Mouse (Mus musculus) lung, embryonic 15.5 days (tissue): Measurements from ENCODE around the gene Rpl37. TPM values are rescaled to one million over a fixed set of nuclear protein-coding genes. Genes with fewer than 3 reads are reported as not detected.
"Not testable (repeated sequence)": the region's sequence is repeated elsewhere in the genome, so short reads cannot be mapped to it uniquely, and the experiment has no call there.

Experiments
- ATAC-seq: fragments of 200-750 bp; cut with Nextera tagmentation; 2 replicates; pipeline ENCODE4 v1.8.0; 2017; ENCODE audit warnings: moderate number of reproducible peaks, borderline replicate concordance; ENCODE audit not compliant: low FRiP score, low TSS enrichment; ENCODE audit errors: extremely low read depth
- H3K27ac ChIP-seq: fragments of 300-500 bp; sonication (generic); 2 replicates; pipeline ENCODE4 v1.5.1; 2015; ENCODE audit warnings: moderate library complexity, mild to moderate bottlenecking, inconsistent platforms
- H3K27me3 ChIP-seq: fragments of 300-500 bp; sonication (generic); 2 replicates; pipeline ENCODE4 v1.6.1; 2015; ENCODE audit warnings: inconsistent platforms
- H3K36me3 ChIP-seq: fragments of 300-500 bp; sonication (generic); 2 replicates; pipeline ENCODE4 v1.6.1; 2015; ENCODE audit warnings: inconsistent platforms
- H3K4me1 ChIP-seq: fragments of 300-500 bp; sonication (generic); 2 replicates; pipeline ENCODE4 v1.6.1; 2015; ENCODE audit warnings: inconsistent platforms
- H3K4me2 ChIP-seq: fragments of 300-500 bp; sonication (generic); 2 replicates; pipeline ENCODE4 v1.6.1; 2015; ENCODE audit warnings: inconsistent platforms, mild to moderate bottlenecking, moderate library complexity
- H3K4me3 ChIP-seq: fragments of 300-500 bp; sonication (generic); 2 replicates; pipeline ENCODE4 v1.5.1; 2015; ENCODE audit warnings: mild to moderate bottlenecking, inconsistent platforms
- H3K9ac ChIP-seq: fragments of 300-500 bp; sonication (generic); 2 replicates; pipeline ENCODE4 v1.6.1; 2015; ENCODE audit warnings: inconsistent platforms
- H3K9me3 ChIP-seq: fragments of 300-500 bp; sonication (generic); 2 replicates; pipeline ENCODE4 v1.6.1; 2016; ENCODE audit warnings: inconsistent platforms
- WGBS: fragments of 180-500 bp; shearing (Covaris S2); methylation state at CpG from one replicate; pipeline ENCODE4 v1.1.7; 2015; 5-methylcytosine and 5-hydroxymethylcytosine counted together
- polyA plus RNA-seq: library from polyadenylated mRNA; unstranded; fragments of >200 nt; fragmentation: Nextera tagmentation; extraction: Ambion mirVana; gene quantifications from 2 replicates; pipeline ENCODE4 v1.2.1, GENCODE M21; 2015

Rpl37 gene
- polyA plus RNA-seq, 1 experiment from 2014 or later: 469 TPM

GRCm38 (mm10) chr15:5128176-5128940 is 11.9 kb downstream of the Rpl37 start:
- Histone ChIP-seq H3K27ac (no peak overlapping the region), H3K4me2 (no peak overlapping the region), H3K36me3 (peaks cover 10% of the 10 kb centered on the region), H3K4me3 (no peak overlapping the region), H3K27me3 (no peaks in the 10 kb centered on the region), H3K9ac (no peak overlapping the region), H3K4me1 (no peaks in the 10 kb centered on the region), H3K9me3 (no peaks in the 10 kb centered on the region)
- no peak for ATAC-seq
- 42% methylated on average over 5 of the region's 5 CpGs for WGBS

GRCm38 (mm10) chr15:5129111-5129805 is 12.8 kb downstream of the Rpl37 start:
- Histone ChIP-seq H3K4me1 (no peaks in the 10 kb centered on the region), H3K27me3 (no peaks in the 10 kb centered on the region), H3K4me3 (no peak overlapping the region), H3K27ac (no peak overlapping the region), H3K36me3 (peaks cover 6% of the 10 kb centered on the region), H3K9ac (no peak overlapping the region), H3K9me3 (no peaks in the 10 kb centered on the region), H3K4me2 (no peak overlapping the region)
- ATAC-seq: no peak
- 87% methylated on average over 12 of the region's 12 CpGs for WGBS

GRCm38 (mm10) chr15:5130887-5131668 is 14.6 kb downstream of the Rpl37 start:
- not testable (repeated sequence) for ATAC-seq, H3K36me3 ChIP-seq, H3K4me2 ChIP-seq, H3K9me3 ChIP-seq, H3K4me3 ChIP-seq, H3K27ac ChIP-seq, H3K4me1 ChIP-seq, H3K9ac ChIP-seq, H3K27me3 ChIP-seq
- WGBS: 75% methylated on average over 14 of the region's 14 CpGs

DNA sequence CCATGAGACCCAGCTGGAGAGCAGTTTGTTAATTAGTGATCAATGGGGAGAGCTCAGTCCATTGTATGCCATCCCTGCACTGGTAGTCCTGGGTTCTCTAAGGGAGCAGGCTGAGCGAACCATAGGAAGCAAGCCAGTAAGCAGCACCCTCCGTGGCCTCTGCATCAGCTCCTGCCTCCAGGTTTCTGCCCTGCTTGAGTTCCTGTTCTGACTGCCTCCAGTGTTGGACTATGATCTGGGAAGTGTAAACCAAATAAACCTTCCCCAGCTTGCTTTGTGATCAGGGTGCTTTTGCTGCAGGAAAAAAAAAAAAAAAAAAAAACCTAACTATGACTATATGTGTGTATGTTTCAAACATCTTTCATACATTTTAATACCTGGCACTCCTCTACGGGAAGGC is 16.9 kb downstream of the Rpl37 start:
- no peak overlapping the region for H3K9ac ChIP-seq
- H3K9me3 ChIP-seq: no peaks in the 10 kb centered on the region
- ATAC-seq: no peak
- no peaks in the 10 kb centered on the region for H3K36me3 ChIP-seq
- H3K4me3 ChIP-seq: no peak overlapping the region
- peaks cover 5% of the 10 kb centered on the region; the same call in 1 of the 2 replicates for H3K4me1 ChIP-seq
- whole genome bisulfite sequencing: 60% methylated on average over 3 of the region's 3 CpGs
- H3K4me2 ChIP-seq: no peak overlapping the region
- H3K27me3 ChIP-seq: no peaks in the 10 kb centered on the region
- H3K27ac ChIP-seq: no peak overlapping the region

GRCm38 (mm10) chr15:5134179-5134578 is 17.7 kb downstream of the Rpl37 start:
- H3K4me2 ChIP-seq: no peak overlapping the region
- H3K9me3 ChIP-seq: no peaks in the 10 kb centered on the region
- WGBS: 67% methylated on average over 3 of the region's 3 CpGs
- ATAC-seq: no peak
- peaks cover 5% of the 10 kb centered on the region; the same call in 1 of the 2 replicates for H3K4me1 ChIP-seq
- no peak overlapping the region for H3K9ac ChIP-seq
- H3K36me3 ChIP-seq: no peaks in the 10 kb centered on the region
- no peaks in the 10 kb centered on the region for H3K27me3 ChIP-seq
- no peak overlapping the region for H3K27ac ChIP-seq
- no peak overlapping the region for H3K4me3 ChIP-seq

DNA sequence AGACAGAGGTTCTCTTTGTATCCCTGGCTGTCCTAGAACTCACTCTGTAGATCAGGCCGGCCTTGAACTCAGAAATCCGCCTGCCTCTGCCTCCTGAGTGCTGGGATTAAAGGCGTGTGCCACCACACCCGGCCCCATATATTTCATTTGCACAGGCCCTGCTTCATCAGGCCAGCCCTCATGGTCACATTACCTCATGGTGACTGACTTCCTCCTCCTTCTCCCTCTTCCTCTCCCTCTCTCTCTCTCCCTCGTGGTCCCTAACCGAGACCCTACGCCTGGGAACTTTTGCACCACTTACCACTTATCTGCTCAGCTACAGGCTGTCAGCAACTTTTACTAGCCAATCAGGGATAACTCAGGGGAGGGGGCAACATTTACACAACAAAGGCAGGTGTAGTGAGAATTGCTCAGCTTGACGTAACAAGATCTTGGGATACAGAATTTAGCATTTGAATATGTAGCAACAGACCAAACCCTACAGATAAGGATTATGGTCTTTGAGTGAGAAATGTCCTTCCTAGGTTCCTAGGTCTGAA is 18.6 kb downstream of the Rpl37 start:
- Histone ChIP-seq H3K27me3 (no peaks in the 10 kb centered on the region), H3K4me2 (no peak overlapping the region), H3K9ac (no peak overlapping the region), H3K4me3 (no peak overlapping the region), H3K4me1 (peaks cover 5% of the 10 kb centered on the region; the same call in 1 of the 2 replicates), H3K9me3 (no peaks in the 10 kb centered on the region), H3K36me3 (no peaks in the 10 kb centered on the region), H3K27ac (no peak overlapping the region)
- WGBS: 65% methylated on average over 8 of the region's 8 CpGs
- no peak for ATAC-seq

- H3K9ac ChIP-seq: no peak overlapping the region
- whole genome bisulfite sequencing: 47% methylated on average over 9 of the region's 9 CpGs
- H3K4me2 ChIP-seq: no peak overlapping the region
- H3K27ac ChIP-seq: no peak overlapping the region
- ATAC-seq: no peak
- no peaks in the 10 kb centered on the region for H3K9me3 ChIP-seq
- peaks cover 5% of the 10 kb centered on the region; the same call in 1 of the 2 replicates for H3K4me1 ChIP-seq
- no peaks in the 10 kb centered on the region for H3K27me3 ChIP-seq
- no peaks in the 10 kb centered on the region for H3K36me3 ChIP-seq
- H3K4me3 ChIP-seq: no peak overlapping the region
These were observed 21.8 kb downstream of the Rpl37 start for GRCm38 (mm10) chr15:5138021-5138856.

- Histone ChIP-seq H3K27ac (no peak overlapping the region), H3K9ac (no peak overlapping the region), H3K36me3 (no peaks in the 10 kb centered on the region), H3K4me3 (no peak overlapping the region), H3K4me2 (no peak overlapping the region), H3K27me3 (no peaks in the 10 kb centered on the region), H3K4me1 (peaks cover 5% of the 10 kb centered on the region; the same call in 1 of the 2 replicates), H3K9me3 (no peaks in the 10 kb centered on the region)
- no peak for ATAC-seq
- 72% methylated on average over 2 of the region's 2 CpGs for WGBS
These were observed 22.9 kb downstream of the Rpl37 start for GRCm38 (mm10) chr15:5139366-5139765.

DNA sequence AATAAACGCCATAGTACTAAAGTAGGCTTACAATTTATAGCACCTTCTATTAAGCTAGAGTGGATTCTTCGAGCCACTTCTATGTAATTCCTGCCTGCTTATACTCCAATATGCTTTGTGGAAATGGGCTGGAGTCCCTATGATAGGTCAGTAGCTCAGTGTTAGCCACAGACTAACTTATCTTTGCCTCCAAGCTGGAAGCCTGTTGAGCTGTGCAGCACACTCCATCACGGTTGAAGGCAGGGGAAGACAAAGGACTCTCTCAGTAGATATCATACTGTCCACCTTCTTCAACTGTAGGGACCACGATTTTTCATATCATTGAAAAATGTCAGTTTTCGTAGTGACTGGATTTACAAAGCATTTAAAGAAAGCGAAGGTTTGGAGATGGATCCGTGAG is 23.4 kb downstream of the Rpl37 start:
- Histone ChIP-seq H3K4me2 (no peak overlapping the region), H3K36me3 (no peaks in the 10 kb centered on the region), H3K4me3 (no peak overlapping the region), H3K27me3 (no peaks in the 10 kb centered on the region), H3K9ac (no peak overlapping the region), H3K9me3 (no peaks in the 10 kb centered on the region), H3K27ac (no peak overlapping the region), H3K4me1 (peaks cover 8% of the 10 kb centered on the region)
- whole genome bisulfite sequencing: 84% methylated on average over 7 of the region's 7 CpGs
- ATAC-seq: no peak

DNA sequence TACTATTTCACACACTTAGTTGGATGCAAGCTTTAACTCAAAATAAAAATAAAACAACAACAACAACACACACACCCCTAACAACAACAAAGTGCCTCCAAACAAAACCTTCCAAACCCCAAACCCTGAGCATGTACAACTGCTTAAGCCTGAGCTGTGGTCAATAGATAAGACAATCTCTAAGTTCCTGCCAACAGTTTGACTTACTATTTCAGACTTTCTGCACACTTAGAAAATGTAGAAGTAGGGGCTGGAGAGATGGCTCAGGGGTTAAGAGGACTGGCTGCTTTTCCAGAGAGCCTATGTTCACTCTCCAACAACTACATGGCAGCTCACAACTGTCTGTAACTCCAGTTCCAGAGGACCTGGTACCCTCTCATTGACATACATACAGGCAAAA is 23.9 kb downstream of the Rpl37 start:
- Histone ChIP-seq H3K4me1 (peaks cover 13% of the 10 kb centered on the region), H3K36me3 (no peaks in the 10 kb centered on the region), H3K4me2 (no peak overlapping the region), H3K9me3 (no peaks in the 10 kb centered on the region), H3K4me3 (no peak overlapping the region), H3K27ac (no peak overlapping the region), H3K27me3 (no peaks in the 10 kb centered on the region), H3K9ac (no peak overlapping the region)
- ATAC-seq: no peak

DNA sequence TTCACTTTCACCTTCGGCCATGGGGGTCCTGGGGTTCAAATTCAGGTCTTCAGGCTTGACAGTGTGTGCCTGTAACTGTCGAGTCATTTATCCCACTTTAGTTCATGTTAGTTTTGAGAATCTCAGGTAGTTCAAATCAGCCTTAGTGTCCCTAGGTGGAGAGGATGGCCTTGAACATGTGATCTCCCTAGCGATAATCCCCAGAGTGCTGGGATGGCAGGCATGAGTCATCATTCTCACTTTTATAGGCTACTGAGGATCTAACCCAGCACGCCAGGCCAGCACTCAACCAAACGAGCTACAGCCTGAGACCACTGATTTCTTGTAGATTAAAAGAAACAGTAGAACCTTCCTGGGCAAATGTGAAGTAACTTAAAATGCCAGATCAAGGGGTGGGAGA is 25.6 kb downstream of the Rpl37 start:
- Histone ChIP-seq H3K27ac (no peak overlapping the region), H3K36me3 (no peaks in the 10 kb centered on the region), H3K27me3 (no peaks in the 10 kb centered on the region), H3K4me3 (no peak overlapping the region), H3K4me2 (no peak overlapping the region), H3K9ac (no peak overlapping the region), H3K4me1 (peaks cover 15% of the 10 kb centered on the region), H3K9me3 (no peaks in the 10 kb centered on the region)
- 58% methylated on average over 5 of the region's 5 CpGs for WGBS
- no peak for ATAC-seq
